Mouse (Mus musculus): ENCODE measurements at regions not wholly inside any gene's neighbourhood (a gene's known extent, or its start where the extent isn't known, plus 50 kb on each side); places are given as distances from the start of the nearest gene placed in this dataset.

DNA sequence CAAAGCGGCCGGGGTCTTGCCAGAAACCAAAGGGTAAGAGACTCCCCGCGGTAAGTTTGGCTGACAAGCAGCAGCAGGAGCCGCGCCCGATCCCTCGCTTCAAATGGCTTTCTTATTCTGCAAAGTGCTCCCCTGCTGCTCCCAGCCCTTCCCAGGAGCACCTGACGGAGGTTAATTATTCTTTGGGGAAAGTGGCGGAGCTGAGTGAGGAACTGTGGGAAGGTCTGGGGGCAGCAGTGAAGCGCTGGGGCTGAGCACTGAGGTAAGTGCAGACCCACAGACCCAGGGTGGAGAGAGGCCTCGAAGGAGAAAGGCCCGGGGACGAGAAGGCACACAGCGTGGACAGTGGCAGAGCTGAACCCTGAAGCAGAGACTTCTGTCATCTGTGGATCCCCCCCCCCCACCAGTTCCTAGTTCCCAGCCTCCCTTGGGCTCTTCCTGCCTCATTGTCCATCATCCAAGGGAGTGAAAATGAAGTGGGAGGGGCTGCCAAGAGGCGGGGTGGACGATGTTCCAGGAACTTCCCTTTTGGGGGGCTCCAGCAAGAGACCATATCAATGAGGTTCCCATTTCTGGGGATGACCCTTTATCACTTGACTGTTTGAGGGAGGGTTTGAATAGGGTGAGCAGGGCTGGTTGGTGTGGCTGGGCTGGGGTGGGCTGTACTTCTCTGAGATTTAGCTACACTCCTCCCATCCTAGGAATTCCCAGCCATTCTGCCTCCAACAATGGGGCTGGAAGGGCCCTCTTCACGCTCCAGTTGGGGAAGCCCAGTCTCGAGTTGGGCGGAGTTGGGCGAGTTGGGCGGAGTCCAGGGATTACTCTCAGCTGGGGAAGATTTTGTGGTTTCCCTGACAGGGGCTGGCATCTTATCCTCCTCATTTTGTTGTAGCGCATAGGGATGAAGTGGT is 59.4 kb upstream of the Shb start:
- intact Hi-C loops (cut with DNase I) = no loop called here

GRCm38 (mm10) chr4:45590836-45591235 is 58.6 kb upstream of the Shb start:
- intact Hi-C loops (cut with DNase I) = no loop called here

DNA sequence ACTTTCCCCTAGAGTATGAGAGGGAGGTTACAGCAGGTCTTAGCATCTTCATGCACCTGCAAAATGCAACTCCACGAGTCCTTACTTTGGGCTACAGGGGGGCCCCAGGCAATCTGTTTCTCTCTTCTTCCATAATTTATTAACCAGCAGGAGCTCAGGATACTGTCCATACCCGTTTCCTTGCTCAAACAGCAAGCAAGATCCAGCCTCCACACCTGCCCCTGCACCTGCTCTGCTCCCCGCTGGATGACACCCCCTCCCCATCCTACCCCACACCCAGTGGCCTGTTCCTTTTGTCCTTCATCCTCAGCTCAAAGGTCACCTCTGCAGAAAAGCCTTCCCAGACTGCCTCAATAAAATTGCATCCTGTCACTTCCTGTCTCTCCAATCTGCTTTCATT is 56.1 kb upstream of the Shb start:
- intact Hi-C loops (cut with DNase I) = no loop called here

DNA sequence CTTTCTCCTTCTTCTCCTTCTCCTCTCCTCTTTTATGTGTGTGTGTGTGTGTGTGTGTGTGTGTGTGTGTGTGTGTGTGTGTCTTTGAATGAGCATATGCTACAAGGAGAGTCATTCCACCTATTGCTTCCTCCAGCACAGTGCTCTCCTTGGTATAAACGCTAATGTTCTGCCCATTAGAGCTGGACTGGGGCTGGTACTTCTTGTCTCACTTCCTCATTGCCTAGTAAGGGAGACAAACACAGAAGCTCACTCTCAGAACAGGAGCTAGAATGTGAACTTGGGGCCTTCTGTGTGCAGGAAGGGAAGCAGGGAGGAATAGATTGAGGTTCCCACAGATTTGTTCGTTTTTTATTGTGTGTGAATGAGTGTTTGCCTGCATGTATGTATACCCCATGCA is 54.9 kb upstream of the Shb start:
- intact Hi-C loops (cut with DNase I) = no loop called here

- intact Hi-C loops (cut with DNase I) = no loop called here
Measured at GRCm38 (mm10) chr4:45586310-45586709, 54.0 kb upstream of the Shb start.

GRCm38 (mm10) chr4:45585188-45585820 is 53.0 kb upstream of the Shb start:
- intact Hi-C loops (cut with DNase I) = no loop called here

DNA sequence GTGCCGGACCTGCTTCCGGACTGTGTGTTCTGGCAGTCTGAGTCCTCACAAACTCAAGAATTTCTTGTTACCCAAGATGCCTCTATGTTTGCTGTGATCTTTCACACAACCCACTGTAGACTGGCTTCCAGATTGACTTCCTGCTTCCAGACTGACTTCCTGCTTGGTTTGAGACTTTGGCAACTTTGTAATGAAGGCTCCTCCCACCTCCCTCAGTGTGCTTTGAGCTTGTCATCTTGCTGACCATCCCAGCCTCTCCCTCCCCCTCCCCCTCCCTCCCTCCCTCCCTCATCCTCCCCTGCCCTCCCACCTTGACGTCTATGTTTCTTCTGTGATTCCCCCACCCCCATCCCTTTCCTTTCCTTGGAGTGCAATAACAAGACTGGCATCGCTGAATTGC is 51.7 kb upstream of the Shb start:
- intact Hi-C loops (cut with DNase I) = no loop called here

- intact Hi-C loops (cut with DNase I) = no loop called here
Measured at GRCm38 (mm10) chr4:45582496-45582895, 50.2 kb upstream of the Shb start.
